Mouse (Mus musculus) thymus, postnatal 10 days (tissue): ENCODE measurements around the gene Aoc1.
A peak's percentile ranks its signal among the peaks of the same experiment; 100 is the strongest.

Experiments used
- DNase-seq, 2 experiments: peaks; one replicate each; pipeline ENCODE4 v3.0.0; 2021; ENCODE audit warnings: low spot score in 2 of 2

The Aoc1 gene

GRCm38 (mm10) chr6:48872596-48872995 lies at the start of gene Aoc1:
Aoc1 (plus strand) TSS chr6:48872896.
- no peak for DNase-seq

- DNase-seq: no peak
Measured at GRCm38 (mm10) chr6:48825016-48825415, 47.7 kb upstream of the Aoc1 start.

- no peak for DNase-seq
Measured at GRCm38 (mm10) chr6:48828976-48829375, 43.7 kb upstream of the Aoc1 start.

- DNase-seq: no peak
Measured at GRCm38 (mm10) chr6:48829651-48830050, 43.0 kb upstream of the Aoc1 start.

GRCm38 (mm10) chr6:48830241-48830640 lies 42.5 kb upstream of the Aoc1 start:
- no peak for DNase-seq

- no peak for DNase-seq
Measured at GRCm38 (mm10) chr6:48831141-48831540, 41.6 kb upstream of the Aoc1 start.

- DNase-seq: no peak
Measured at GRCm38 (mm10) chr6:48832426-48832825, 40.3 kb upstream of the Aoc1 start.

GRCm38 (mm10) chr6:48833515-48833914 lies 39.2 kb upstream of the Aoc1 start:
- DNase-seq: no peak

- DNase-seq: no peak
Measured at GRCm38 (mm10) chr6:48835241-48835640, 37.5 kb upstream of the Aoc1 start.

- DNase-seq: no peak
Measured at GRCm38 (mm10) chr6:48836146-48836545, 36.5 kb upstream of the Aoc1 start.

- DNase-seq: no peak
Measured at GRCm38 (mm10) chr6:48837516-48837915, 35.2 kb upstream of the Aoc1 start.

GRCm38 (mm10) chr6:48838321-48839080 lies 34.2 kb upstream of the Aoc1 start:
- DNase-seq: no peak

GRCm38 (mm10) chr6:48840371-48840969 lies 32.2 kb upstream of the Aoc1 start, which contains the start of gene Tmem176a:
Tmem176a (plus strand) TSS chr6:48840919.
- DNase-seq: no peak

GRCm38 (mm10) chr6:48840973-48841625 lies 31.6 kb upstream of the Aoc1 start, which contains the start of gene Tmem176b:
Tmem176b (minus strand) TSS chr6:48841496.
- DNase-seq: peak; percentile 51 to 52

- peak; percentile 15 to 39 for DNase-seq
Measured at GRCm38 (mm10) chr6:48842111-48842842, 30.4 kb upstream of the Aoc1 start.

GRCm38 (mm10) chr6:48845086-48845485 lies 27.6 kb upstream of the Aoc1 start:
- no peak for DNase-seq

GRCm38 (mm10) chr6:48851820-48852491 lies 20.7 kb upstream of the Aoc1 start:
- no peak for DNase-seq

- no peak for DNase-seq
Measured at GRCm38 (mm10) chr6:48854155-48854554, 18.5 kb upstream of the Aoc1 start.

GRCm38 (mm10) chr6:48857613-48858302 lies 14.9 kb upstream of the Aoc1 start:
- no peak for DNase-seq

GRCm38 (mm10) chr6:48860130-48860815 lies 12.4 kb upstream of the Aoc1 start:
- peak; percentile 35 to 73 for DNase-seq
